Mouse (Mus musculus) adrenal gland, postnatal 4 days (tissue): ENCODE data around the gene Bmpr1a. TPM values are rescaled to one million over a fixed set of nuclear protein-coding genes. Genes with fewer than 3 reads are reported as not detected.

Experiments used
- DNase-seq, 2 experiments: peaks; one replicate each; pipeline ENCODE4 v3.0.0; 2021 to 2022; ENCODE audit warnings: low spot score in 2 of 2, mixed read lengths in 2 of 2
- long read RNA-seq, 2 experiments: library from polyadenylated mRNA; stranded (forward); transcript quantifications; one replicate each; pipeline ENCODE4 v2.0.0; 2021
- total RNA-seq, 2 experiments: library from RNA; stranded (reverse); gene quantifications; 2 replicates each; pipeline ENCODE4 v1.2.3; 2021

Gene Bmpr1a
- total RNA-seq: 10 to 100 TPM; 79.7 to 81.9 TPM
- long read RNA-seq, experiment 1, full-length matches to known transcripts: 3 of 12 reads
- long read RNA-seq, experiment 1, partial matches to known transcripts: 1 of 12 reads
- long read RNA-seq, experiment 1, other reads (novel, unspliced or antisense): 8 of 12 reads
- long read RNA-seq, experiment 2, full-length matches to known transcripts: 18 of 46 reads
- long read RNA-seq, experiment 2, partial matches to known transcripts: 1 of 46 reads
- long read RNA-seq, experiment 2, other reads (novel, unspliced or antisense): 27 of 46 reads

- no peak for DNase-seq
Measured at GRCm38 (mm10) chr14:34503325-34503647, at the start of gene Bmpr1a. Bmpr1a (minus strand) TSS chr14:34503341.

GRCm38 (mm10) chr14:34552226-34552625, 49.1 kb upstream of the Bmpr1a start:
- no peak for DNase-seq

- peak; percentile 53 to 71 for DNase-seq
Measured at GRCm38 (mm10) chr14:34549004-34549671, 46.0 kb upstream of the Bmpr1a start.

GRCm38 (mm10) chr14:34548391-34549001, 45.4 kb upstream of the Bmpr1a start:
- DNase-seq: peak in 1 of 2 experiments; percentile 28

- no peak for DNase-seq
Measured at GRCm38 (mm10) chr14:34544545-34544944, 41.4 kb upstream of the Bmpr1a start.

- no peak for DNase-seq
Measured at GRCm38 (mm10) chr14:34544001-34544400, 40.9 kb upstream of the Bmpr1a start.

GRCm38 (mm10) chr14:34543596-34543995, 40.5 kb upstream of the Bmpr1a start:
- DNase-seq: no peak

GRCm38 (mm10) chr14:34541896-34542295, 38.8 kb upstream of the Bmpr1a start:
- DNase-seq: no peak

- no peak for DNase-seq
Measured at GRCm38 (mm10) chr14:34540685-34541162, 37.6 kb upstream of the Bmpr1a start.

GRCm38 (mm10) chr14:34535883-34536282, 32.7 kb upstream of the Bmpr1a start:
- no peak for DNase-seq

- no peak for DNase-seq
Measured at GRCm38 (mm10) chr14:34533537-34533936, 30.4 kb upstream of the Bmpr1a start.

- DNase-seq: no peak
Measured at GRCm38 (mm10) chr14:34532536-34532935, 29.4 kb upstream of the Bmpr1a start.

GRCm38 (mm10) chr14:34528804-34529203, 25.7 kb upstream of the Bmpr1a start:
- DNase-seq: no peak

GRCm38 (mm10) chr14:34522701-34523100, 19.6 kb upstream of the Bmpr1a start, which contains the start of gene 9230112D13Rik:
9230112D13Rik (minus strand) TSS chr14:34522801.
- DNase-seq: no peak

- DNase-seq: no peak
Measured at GRCm38 (mm10) chr14:34517959-34518544, 14.9 kb upstream of the Bmpr1a start.

GRCm38 (mm10) chr14:34516960-34517577, 13.9 kb upstream of the Bmpr1a start:
- no peak for DNase-seq

- no peak for DNase-seq
Measured at GRCm38 (mm10) chr14:34515860-34516259, 12.7 kb upstream of the Bmpr1a start.

GRCm38 (mm10) chr14:34514120-34514519, 11.0 kb upstream of the Bmpr1a start:
- DNase-seq: no peak

- no peak for DNase-seq
Measured at GRCm38 (mm10) chr14:34512602-34513001, 9.5 kb upstream of the Bmpr1a start.

- no peak for DNase-seq
Measured at GRCm38 (mm10) chr14:34511901-34512300, 8.8 kb upstream of the Bmpr1a start.

GRCm38 (mm10) chr14:34508842-34509439, 5.8 kb upstream of the Bmpr1a start:
- DNase-seq: no peak
